Mouse (Mus musculus) lung, embryonic 16.5 days (tissue): ENCODE data around the gene Pogz. TPM values are rescaled to one million over a fixed set of nuclear protein-coding genes. Genes with fewer than 3 reads are reported as not detected.

ENCODE experiments used
- ATAC-seq: fragments of 200-750 bp; cut with Nextera tagmentation; 2 replicates; pipeline ENCODE4 v1.8.0; 2017; ENCODE audit warnings: low read depth, mild to moderate bottlenecking, moderate library complexity
- H3K27ac ChIP-seq: fragments of 300-500 bp; sonication (generic); 2 replicates; pipeline ENCODE4 v1.5.1; 2014; ENCODE audit warnings: mild to moderate bottlenecking, control low read depth, low read length
- H3K27me3 ChIP-seq: fragments of 300-500 bp; sonication (generic); 2 replicates; pipeline ENCODE4 v1.6.1; 2014; ENCODE audit warnings: low read depth, low read length, mixed read lengths; ENCODE audit not compliant: control insufficient read depth, insufficient read depth
- H3K36me3 ChIP-seq: fragments of 300-500 bp; sonication (generic); 2 replicates; pipeline ENCODE4 v1.6.1; 2014; ENCODE audit warnings: low read length; ENCODE audit not compliant: control insufficient read depth, insufficient read depth
- H3K4me1 ChIP-seq: fragments of 300-500 bp; sonication (generic); replicated peaks from 2 replicates; pipeline ENCODE4 v1.6.1; 2014; ENCODE audit warnings: low read length, mixed read lengths; ENCODE audit not compliant: control insufficient read depth, insufficient read depth
- H3K4me2 ChIP-seq: fragments of 300-500 bp; sonication (generic); 2 replicates; pipeline ENCODE4 v1.6.1; 2014; ENCODE audit warnings: low read depth, low read length, control low read depth
- H3K4me3 ChIP-seq: fragments of 300-500 bp; sonication (generic); 2 replicates; pipeline ENCODE4 v1.5.1; 2014; ENCODE audit warnings: mild to moderate bottlenecking, low read length, control low read depth
- H3K9ac ChIP-seq: fragments of 300-500 bp; sonication (generic); 2 replicates; pipeline ENCODE4 v1.6.1; 2014; ENCODE audit warnings: low read length, control low read depth
- H3K9me3 ChIP-seq: fragments of 300-500 bp; sonication (generic); 2 replicates; pipeline ENCODE4 v1.6.1; 2016; ENCODE audit warnings: low read length; ENCODE audit not compliant: control insufficient read depth
- WGBS: fragments of 180-500 bp; shearing (Covaris S2); extraction: QIAGEN DNeasy Blood & Tissue Kit; methylation state at CpG from one replicate; pipeline ENCODE4 v1.1.7; 2014; 5-methylcytosine and 5-hydroxymethylcytosine counted together
- polyA plus RNA-seq: library from polyadenylated mRNA; unstranded; fragments of >200 nt; fragmentation: Nextera tagmentation; extraction: Ambion mirVana; gene quantifications from 2 replicates; pipeline ENCODE4 v1.2.1, GENCODE M21; 2015

Pogz gene
- polyA plus RNA-seq, 1 experiment from 2014 or later, result 16.9 TPM

- Histone ChIP-seq H3K27me3 (no peaks in the 10 kb centered on the region), H3K9ac (no peak overlapping the region), H3K4me2 (no peak overlapping the region), H3K4me3 (no peak overlapping the region), H3K4me1 (no peaks in the 10 kb centered on the region), H3K27ac (no peak overlapping the region), H3K36me3 (no peaks in the 10 kb centered on the region), H3K9me3 (no peaks in the 10 kb centered on the region)
- no peak for ATAC-seq
- WGBS, result 70% methylated on average over 4 of the region's 4 CpGs
These were observed 32.4 kb upstream of the Pogz start for GRCm38 (mm10) chr3:94804976-94805375.

DNA sequence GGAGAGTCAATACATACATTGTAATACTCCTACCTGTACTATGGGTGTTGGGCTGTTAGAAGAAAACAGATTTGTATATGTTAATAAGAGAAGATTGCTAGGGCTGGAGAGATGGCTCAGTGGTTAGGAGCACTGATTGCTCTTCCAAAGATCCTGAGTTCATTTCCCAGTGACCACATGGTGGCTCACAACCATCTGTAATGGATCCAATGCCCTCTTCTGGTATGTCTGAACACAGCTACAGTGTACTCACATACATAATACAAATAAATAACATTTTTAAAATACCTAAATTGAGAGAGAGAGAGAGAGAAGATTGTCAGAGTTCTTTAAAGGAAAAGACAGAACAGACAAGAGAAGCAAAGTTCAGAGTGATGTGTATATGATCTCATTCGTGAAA lies 29.1 kb upstream of the Pogz start:
- no peak overlapping the region for H3K4me3 ChIP-seq
- no peaks in the 10 kb centered on the region for H3K4me1 ChIP-seq
- ATAC-seq, result no peak
- H3K9ac ChIP-seq, result no peak overlapping the region
- H3K27me3 ChIP-seq, result no peaks in the 10 kb centered on the region
- H3K27ac ChIP-seq, result no peak overlapping the region
- no peak overlapping the region for H3K4me2 ChIP-seq
- no peaks in the 10 kb centered on the region for H3K9me3 ChIP-seq
- 76% methylated on average over 1 of the region's 1 CpGs for WGBS
- H3K36me3 ChIP-seq, result no peaks in the 10 kb centered on the region

DNA sequence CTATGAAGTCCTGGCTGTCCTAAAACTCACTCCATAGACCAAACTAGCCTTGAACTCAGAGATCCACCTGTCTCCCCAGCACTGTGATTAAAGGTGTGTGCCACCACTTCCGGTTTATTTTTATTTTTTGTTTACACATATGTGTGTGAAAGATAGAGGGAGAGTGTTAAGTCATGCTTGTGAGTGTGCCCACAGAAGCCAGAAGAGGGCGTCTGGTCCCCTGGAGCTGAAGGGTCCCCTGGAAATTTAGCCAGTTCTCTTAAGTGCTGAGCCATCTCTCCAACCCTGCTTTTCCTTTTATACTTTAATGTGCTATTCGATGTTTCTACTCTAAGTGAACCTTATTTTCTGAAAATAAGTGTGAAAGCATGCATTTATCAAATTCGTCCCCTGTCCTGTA lies 25.7 kb upstream of the Pogz start:
- no peaks in the 10 kb centered on the region for H3K4me1 ChIP-seq
- H3K9me3 ChIP-seq, result no peaks in the 10 kb centered on the region
- 0 out of 2 replicates have a peak, but pooled peaks have one; percentile 28 for ATAC-seq
- H3K4me3 ChIP-seq, result no peak overlapping the region
- no peaks in the 10 kb centered on the region for H3K36me3 ChIP-seq
- no peak overlapping the region for H3K27ac ChIP-seq
- H3K9ac ChIP-seq, result no peak overlapping the region
- H3K4me2 ChIP-seq, result no peak overlapping the region
- 12% methylated on average over 4 of the region's 4 CpGs for WGBS
- no peaks in the 10 kb centered on the region for H3K27me3 ChIP-seq

- Histone ChIP-seq H3K4me3 (no peak overlapping the region), H3K27me3 (no peaks in the 10 kb centered on the region), H3K9me3 (no peaks in the 10 kb centered on the region), H3K9ac (no peak overlapping the region), H3K27ac (no peak overlapping the region), H3K4me1 (no peaks in the 10 kb centered on the region), H3K36me3 (no peaks in the 10 kb centered on the region), H3K4me2 (no peak overlapping the region)
- 80% methylated on average over 3 of the region's 3 CpGs for WGBS
- no peak for ATAC-seq
These were observed 23.7 kb upstream of the Pogz start for GRCm38 (mm10) chr3:94813651-94814050.

DNA sequence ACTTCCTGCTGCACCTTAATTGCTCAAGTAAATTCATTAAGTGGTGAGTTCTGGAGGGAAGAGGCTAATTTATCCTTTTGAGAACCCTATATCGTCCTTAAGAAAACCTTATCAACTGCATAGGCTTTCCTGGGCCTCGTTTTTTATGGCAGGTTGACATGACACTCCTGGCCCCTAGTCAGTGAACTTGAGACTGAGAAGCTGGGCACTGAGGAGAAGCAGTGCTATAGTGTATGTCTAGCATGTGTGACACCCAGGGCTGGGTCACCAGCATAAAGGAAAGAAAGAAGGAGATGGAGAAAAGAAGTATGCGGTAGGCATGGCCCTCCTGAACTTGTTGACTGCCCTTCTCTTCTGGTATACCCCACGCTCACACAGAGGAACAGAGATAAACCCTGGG lies 23.3 kb upstream of the Pogz start:
- Histone ChIP-seq H3K36me3 (no peaks in the 10 kb centered on the region), H3K4me3 (no peak overlapping the region), H3K27ac (no peak overlapping the region), H3K4me2 (no peak overlapping the region), H3K9ac (no peak overlapping the region), H3K27me3 (no peaks in the 10 kb centered on the region), H3K9me3 (no peaks in the 10 kb centered on the region), H3K4me1 (no peaks in the 10 kb centered on the region)
- 63% methylated on average over 4 of the region's 4 CpGs for WGBS
- no peak for ATAC-seq

GRCm38 (mm10) chr3:94814663-94815062 lies 22.7 kb upstream of the Pogz start:
- WGBS, result 76% methylated on average over 4 of the region's 4 CpGs

DNA sequence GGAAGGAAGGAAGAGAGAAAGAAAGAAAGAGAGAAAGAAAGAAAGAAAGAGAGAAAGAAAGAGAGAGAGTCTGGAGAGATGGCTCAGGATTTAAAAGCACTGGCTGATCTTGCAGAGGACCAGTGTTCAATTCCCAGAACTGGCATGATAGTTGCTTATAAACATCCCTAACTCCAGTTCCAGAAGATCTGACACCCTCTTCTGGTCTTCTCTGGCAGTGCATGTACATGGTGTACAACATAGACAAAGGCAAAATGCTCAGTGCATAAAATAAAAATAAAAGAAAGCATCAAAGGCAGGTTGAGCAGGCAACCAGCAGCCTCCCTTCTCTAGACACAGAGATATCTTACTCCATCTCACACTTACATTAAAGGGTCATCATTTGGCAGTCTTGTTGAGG lies 21.8 kb upstream of the Pogz start:
- no peaks in the 10 kb centered on the region for H3K9me3 ChIP-seq
- H3K9ac ChIP-seq, result no peak overlapping the region
- no peak overlapping the region for H3K27ac ChIP-seq
- no peaks in the 10 kb centered on the region for H3K36me3 ChIP-seq
- no peak overlapping the region for H3K4me2 ChIP-seq
- ATAC-seq, result no peak
- no peaks in the 10 kb centered on the region for H3K27me3 ChIP-seq
- H3K4me3 ChIP-seq, result no peak overlapping the region
- no peaks in the 10 kb centered on the region for H3K4me1 ChIP-seq

More at GRCm38 (mm10) chr3:94814663-94815062, 22.7 kb upstream of the Pogz start:
- H3K4me3 ChIP-seq, result no peak overlapping the region
- H3K4me2 ChIP-seq, result no peak overlapping the region
- H3K27me3 ChIP-seq, result no peaks in the 10 kb centered on the region
- no peaks in the 10 kb centered on the region for H3K36me3 ChIP-seq
- H3K4me1 ChIP-seq, result no peaks in the 10 kb centered on the region
- no peak overlapping the region for H3K9ac ChIP-seq
- no peak overlapping the region for H3K27ac ChIP-seq
- H3K9me3 ChIP-seq, result no peaks in the 10 kb centered on the region
- no peak for ATAC-seq

DNA sequence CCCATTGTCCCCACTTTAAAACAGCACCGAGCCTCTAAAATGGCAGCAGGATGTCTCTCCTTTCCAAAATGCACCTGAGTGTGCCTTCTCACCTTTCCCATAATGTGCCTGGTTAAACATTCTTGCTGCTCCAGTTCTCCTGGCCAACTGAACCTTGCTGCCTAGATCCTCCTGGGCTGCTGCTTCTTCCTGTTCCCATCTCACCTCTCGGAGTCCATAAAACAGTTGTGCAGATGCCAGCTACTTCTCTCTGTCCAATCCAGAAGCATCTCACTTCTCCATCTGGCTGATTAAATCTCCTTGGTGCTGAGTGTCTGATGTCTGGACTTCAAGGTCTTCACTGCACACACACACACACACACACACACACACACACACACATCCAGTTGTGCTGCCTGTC lies 19.6 kb upstream of the Pogz start:
- no peaks in the 10 kb centered on the region for H3K9me3 ChIP-seq
- peaks cover 3% of the 10 kb centered on the region; the same call in 1 of the 2 replicates for H3K4me1 ChIP-seq
- ATAC-seq, result no peak
- no peak overlapping the region for H3K4me2 ChIP-seq
- H3K27me3 ChIP-seq, result no peaks in the 10 kb centered on the region
- WGBS, result 73% methylated on average over 2 of the region's 2 CpGs
- H3K4me3 ChIP-seq, result no peak overlapping the region
- H3K36me3 ChIP-seq, result no peaks in the 10 kb centered on the region
- H3K27ac ChIP-seq, result no peak overlapping the region
- no peak overlapping the region for H3K9ac ChIP-seq

DNA sequence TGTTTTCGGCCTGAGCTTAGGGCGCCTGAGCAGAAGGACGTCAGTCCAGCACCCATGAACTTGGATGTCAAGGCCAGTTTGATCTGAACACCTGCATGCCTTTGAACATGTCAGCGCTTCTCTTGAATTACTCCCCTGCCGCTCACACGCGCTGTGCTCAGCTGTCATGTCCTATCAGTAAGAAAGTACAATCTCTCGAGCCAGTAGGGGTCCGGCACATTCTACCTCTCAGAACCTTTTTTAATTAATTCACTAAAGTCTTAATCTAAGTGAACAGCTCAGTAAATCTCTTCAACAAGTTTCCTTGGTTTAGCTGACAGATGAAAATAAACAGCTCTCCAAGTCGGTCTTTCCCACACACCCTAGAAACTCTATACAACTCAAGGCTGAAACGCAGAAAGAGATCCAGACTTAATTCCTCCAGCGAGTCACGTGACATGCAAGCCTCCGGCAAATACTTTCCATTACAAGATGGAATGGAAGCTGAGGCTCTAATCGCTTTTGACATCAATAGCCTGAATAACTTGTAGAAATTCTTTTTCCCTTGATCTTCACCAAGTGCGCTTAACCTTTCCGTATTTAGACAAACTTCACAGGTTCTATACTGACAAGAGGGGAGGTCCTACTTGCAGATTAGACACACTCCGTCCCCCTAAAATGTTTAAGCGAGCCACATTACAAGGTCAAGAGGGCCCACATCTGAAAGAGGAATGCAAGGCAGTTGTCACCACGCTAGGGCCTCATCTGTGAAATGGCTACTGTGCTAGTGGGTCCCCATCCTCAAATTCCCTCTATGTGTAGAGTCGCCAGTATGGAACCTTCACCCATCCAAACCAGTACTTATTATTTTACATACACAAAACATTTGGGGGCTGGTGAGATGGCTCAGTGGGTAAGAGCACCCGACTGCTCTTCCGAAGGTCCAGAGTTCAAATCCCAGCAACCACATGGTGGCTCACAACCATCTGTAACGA lies 17.6 kb upstream of the Pogz start:
- no peak overlapping the region for H3K4me2 ChIP-seq
- ATAC-seq, result no peak
- H3K36me3 ChIP-seq, result no peaks in the 10 kb centered on the region

More for the DNA sequence above, 17.6 kb upstream of the Pogz start:
- Histone ChIP-seq H3K27me3 (no peaks in the 10 kb centered on the region), H3K4me3 (no peak overlapping the region), H3K27ac (no peak overlapping the region), H3K9me3 (no peaks in the 10 kb centered on the region), H3K9ac (no peak overlapping the region), H3K4me1 (peaks cover 3% of the 10 kb centered on the region; the same call in 1 of the 2 replicates)
- 52% methylated on average over 24 of the region's 24 CpGs for WGBS
